Mouse (Mus musculus) lung, postnatal 0 days (tissue): ENCODE data around the gene Hes7.

Experiments
- CTCF ChIP-seq: IDR thresholded peaks from 2 replicates; pipeline ENCODE4 v1.5.1; 2016; ENCODE audit warnings: antibody characterized with exemption, mild to moderate bottlenecking
- EP300 ChIP-seq: IDR thresholded peaks from 2 replicates; pipeline ENCODE4 v1.6.1; 2016; ENCODE audit warnings: antibody characterized with exemption, mild to moderate bottlenecking, control low read depth

- TF ChIP-seq CTCF (no peak), EP300 (no peak)
Observed at GRCm38 (mm10) chr11:69105796-69106195, 14.4 kb upstream of the Hes7 start.
